In genomic region chr15:95848493-95849064, GRCm38 (mm10) we compare ENCODE assay signal across 11 mouse cellular contexts. TPM values are rescaled to one million over a fixed set of nuclear protein-coding genes. Genes with fewer than 3 reads are reported as not detected.
A peak's percentile ranks its signal among the peaks of the same experiment; 100 is the strongest.
DNase-seq lines count a peak whose midpoint lies in the region; ATAC-seq and TF ChIP-seq lines count a peak whose summit lies in the region.
"Had no signal": no experiment of that assay in that cellular context is flagged by ENCODE, and none has a peak within 500 bp of the region (broad histone marks: within the 10 kb centered on the region; RNA-seq: fewer than 3 reads in every experiment).

No protein-coding gene starts in this region.

- DNase-seq in kidney, adult 9 months = no peak
- peak; percentile 25 for DNase-seq in adipocyte (ENCODE audit: low spot score)
- DNase-seq in hindbrain, postnatal 0 days (ENCODE audit: low spot score) = no peak
- no peak for DNase-seq in heart, embryonic 10.5 days (ENCODE audit: low spot score)
- DNase-seq in urinary bladder, adult 2 months (ENCODE audit: low spot score) = no peak
- DNase-seq: cerebellum, adult 9-10 months; right cerebral cortex, postnatal 25 days had no signal

- H3K4me3 ChIP-seq in kidney, embryonic 14.5 days (ENCODE audit: low read length) = no peak overlapping the region
- no peak overlapping the region for H3K4me3 ChIP-seq in intestine, embryonic 15.5 days (replicated peaks)
- no peak overlapping the region for H3K4me3 ChIP-seq in hindbrain, postnatal 0 days (ENCODE audit: low read length)
- H3K4me3 ChIP-seq in heart, embryonic 10.5 days = no peak overlapping the region
- H3K4me3 ChIP-seq: midbrain, embryonic 13.5 days had no signal

- no peaks in the 10 kb centered on the region for H3K9me3 ChIP-seq in kidney, embryonic 14.5 days (ENCODE audit: control insufficient read depth, low read length)
- no peaks in the 10 kb centered on the region for H3K9me3 ChIP-seq in intestine, embryonic 15.5 days
- H3K9me3 ChIP-seq in hindbrain, postnatal 0 days (ENCODE audit: low read length) = no peaks in the 10 kb centered on the region
- no peaks in the 10 kb centered on the region for H3K9me3 ChIP-seq in heart, embryonic 10.5 days
- H3K9me3 ChIP-seq: midbrain, embryonic 13.5 days had no signal

- TF ChIP-seq CTCF in hindbrain, postnatal 0 days (IDR thresholded peaks at IDR 0.05; ENCODE audit: low read depth) = no peak

- H3K27ac ChIP-seq in kidney, embryonic 14.5 days (ENCODE audit: low read depth, low read length) = peak overlapping the region; percentile 66; the same call in 1 of the 2 replicates
- H3K27ac ChIP-seq in intestine, embryonic 15.5 days = peak overlapping the region; percentile 24
- no peak overlapping the region for H3K27ac ChIP-seq in hindbrain, postnatal 0 days
- no peak overlapping the region for H3K27ac ChIP-seq in heart, embryonic 10.5 days
- H3K27ac ChIP-seq: midbrain, embryonic 13.5 days had no signal

- no peaks in the 10 kb centered on the region for H3K36me3 ChIP-seq in kidney, embryonic 14.5 days (ENCODE audit: control insufficient read depth, insufficient read depth, low read length)
- no peaks in the 10 kb centered on the region for H3K36me3 ChIP-seq in intestine, embryonic 15.5 days
- no peaks in the 10 kb centered on the region for H3K36me3 ChIP-seq in hindbrain, postnatal 0 days (ENCODE audit: insufficient read depth, low read length)
- H3K36me3 ChIP-seq in heart, embryonic 10.5 days = no peaks in the 10 kb centered on the region
- H3K36me3 ChIP-seq: midbrain, embryonic 13.5 days had no signal

- H3K4me2 ChIP-seq in kidney, embryonic 14.5 days (replicated peaks; ENCODE audit: low read depth, low read length) = no peak overlapping the region
- no peak overlapping the region for H3K4me2 ChIP-seq in intestine, embryonic 15.5 days (replicated peaks)
- H3K4me2 ChIP-seq in hindbrain, postnatal 0 days (ENCODE audit: low read depth, low read length) = no peak overlapping the region
- H3K4me2 ChIP-seq: midbrain, embryonic 13.5 days had no signal

- peaks cover 33% of the 10 kb centered on the region for H3K4me1 ChIP-seq in kidney, embryonic 14.5 days (ENCODE audit: control insufficient read depth, insufficient read depth, low read length)
- H3K4me1 ChIP-seq in intestine, embryonic 15.5 days (replicated peaks) = peaks cover 25% of the 10 kb centered on the region; the same call in 1 of the 2 replicates
- H3K4me1 ChIP-seq in hindbrain, postnatal 0 days (ENCODE audit: insufficient read depth, low read length) = no peaks in the 10 kb centered on the region
- H3K4me1 ChIP-seq in heart, embryonic 10.5 days = peaks cover 29% of the 10 kb centered on the region

- no peak overlapping the region for H3K9ac ChIP-seq in kidney, embryonic 14.5 days (ENCODE audit: low read depth, low read length)
- H3K9ac ChIP-seq in intestine, embryonic 15.5 days = no peak overlapping the region
- no peak overlapping the region for H3K9ac ChIP-seq in hindbrain, postnatal 0 days (replicated peaks; ENCODE audit: low read length)
- H3K9ac ChIP-seq: midbrain, embryonic 13.5 days had no signal

- H3K27me3 ChIP-seq in kidney, embryonic 14.5 days (ENCODE audit: control insufficient read depth, insufficient read depth, low read length) = no peaks in the 10 kb centered on the region
- no peaks in the 10 kb centered on the region for H3K27me3 ChIP-seq in intestine, embryonic 15.5 days (replicated peaks)
- no peaks in the 10 kb centered on the region for H3K27me3 ChIP-seq in hindbrain, postnatal 0 days (ENCODE audit: insufficient read depth, low read length)
- H3K27me3 ChIP-seq in heart, embryonic 10.5 days (ENCODE audit: insufficient read depth, poor library complexity, severe bottlenecking) = no peaks in the 10 kb centered on the region
- H3K27me3 ChIP-seq: midbrain, embryonic 13.5 days had no signal

- 70% methylated on average over 6 of the region's 6 CpGs for WGBS in kidney, embryonic 14.5 days
- 51% methylated on average over 6 of the region's 6 CpGs for WGBS in intestine, embryonic 15.5 days
- WGBS in hindbrain, postnatal 0 days = 51% methylated on average over 6 of the region's 6 CpGs
- 87% methylated on average over 6 of the region's 6 CpGs for WGBS in heart, embryonic 10.5 days

- ATAC-seq in kidney, embryonic 14.5 days (ENCODE audit: low FRiP score, low TSS enrichment) = peak; percentile 38; the same call in 1 of the 2 replicates
- peak; percentile 72 for ATAC-seq in intestine, embryonic 15.5 days
- ATAC-seq in monocyte, adult 5-6 weeks (replicated peaks; ENCODE audit: insufficient number of reproducible peaks, low FRiP score, low TSS enrichment, poor library complexity, severe bottlenecking) = 0 out of 2 replicates have a peak, but pooled peaks have one; percentile 33
- no peak for ATAC-seq in hindbrain, postnatal 0 days
- ATAC-seq: midbrain, embryonic 13.5 days had no signal

RNA-seq across cellular contexts. Expression of gene Ano6, which starts 57.9 kb away (rescaled TPM):
- polyA plus RNA-seq in kidney, embryonic 14.5 days (2014; fragmentation: Nextera tagmentation; extraction: Ambion mirVana) = 34.1 and 54.3 TPM in 2 replicates
- 50.4 and 53.8 TPM in 2 replicates for polyA plus RNA-seq in intestine, embryonic 15.5 days (2015; fragmentation: Nextera tagmentation; extraction: Ambion mirVana)
- total RNA-seq in monocyte, adult 5-6 weeks (2017) = 47.5 to 60.0 TPM (median 54.9 TPM) in 3 replicates
- 28.9 and 34.3 TPM in 2 replicates for total RNA-seq in hindbrain, postnatal 0 days (2014; rRNA removed)
- polyA plus RNA-seq in hindbrain, postnatal 0 days (2015; fragmentation: Nextera tagmentation; extraction: Ambion mirVana) = 19.2 and 21.5 TPM in 2 replicates
- 40.8 and 44.4 TPM in 2 replicates for polyA plus RNA-seq in heart, embryonic 10.5 days (2016; fragmentation: Nextera tagmentation; extraction: Ambion mirVana)
- 53.9 and 66.4 TPM in 2 replicates for polyA plus RNA-seq in urinary bladder, adult 2 months (2012; rRNA removed)

Comparison
In these comparisons a context has a peak if more than half of its experiments do, and no peak if none do; other contexts are left out.
1. H3K27ac ChIP-seq: peak in kidney, embryonic 14.5 days (single experiment) and intestine, embryonic 15.5 days (single experiment); none in hindbrain, postnatal 0 days (single experiment) and heart, embryonic 10.5 days (single experiment).